Mouse (Mus musculus): ENCODE results near the gene Mknk2. TPM values are rescaled to one million over a fixed set of nuclear protein-coding genes. Genes with fewer than 3 reads are reported as not detected.
A peak's percentile ranks its signal among the peaks of the same experiment; 100 is the strongest.

The Mknk2 gene
- polyA plus RNA-seq, 1 experiment, result 119 TPM

- peak overlapping the region; percentile 78 for H3K4me2 ChIP-seq (ENCODE audit: low read depth)
- H3ac ChIP-seq (ENCODE audit: control insufficient read depth, insufficient read length), result no peak overlapping the region
- H3K79me2 ChIP-seq (ENCODE audit: control insufficient read depth, insufficient read depth), result peaks cover 41% of the 10 kb centered on the region
- no peaks in the 10 kb centered on the region for H3K27me3 ChIP-seq (ENCODE audit: control insufficient read depth, insufficient read depth, insufficient read length)
- H3K36me3 ChIP-seq (ENCODE audit: control insufficient read depth, insufficient read depth), result peaks cover 11% of the 10 kb centered on the region
- no peak for TF ChIP-seq POLR2AphosphoS2 (IDR thresholded peaks at IDR 0.05; ENCODE audit: insufficient read length, low read depth)
- peak in 1 of 3 experiments; percentile 81 for TF ChIP-seq MYOG (IDR thresholded peaks at IDR 0.05; ENCODE audit: control insufficient read depth in 1 of 3, insufficient read depth in 1 of 3, insufficient read length in 2 of 3, low read depth in 2 of 3)
- peak; percentile 26 for TF ChIP-seq POLR2A (IDR thresholded peaks at IDR 0.05; ENCODE audit: insufficient read length, low read depth)
- no peak for TF ChIP-seq USF1 (IDR thresholded peaks at IDR 0.05; ENCODE audit: low read depth)
- TF ChIP-seq MAX (IDR thresholded peaks at IDR 0.05; ENCODE audit: low read depth), result no peak
- TF ChIP-seq REST (IDR thresholded peaks at IDR 0.05; ENCODE audit: insufficient read depth, insufficient read length), result no peak
- no peak for TF ChIP-seq CEBPB (IDR thresholded peaks at IDR 0.05; ENCODE audit: insufficient read depth, poor library complexity, severe bottlenecking)
- peak in 1 of 3 experiments; percentile 81 for TF ChIP-seq MYOD1 (IDR thresholded peaks at IDR 0.05; ENCODE audit: control insufficient read depth in 1 of 3, insufficient read length in 2 of 3, low read depth in 2 of 3)
- TF ChIP-seq E2F4 (IDR thresholded peaks at IDR 0.05; ENCODE audit: insufficient read depth), result no peak
- TF ChIP-seq TCF3 (IDR thresholded peaks at IDR 0.05; ENCODE audit: insufficient read length, low read depth), result no peak
- no peak for TF ChIP-seq TCF12 (IDR thresholded peaks at IDR 0.05; ENCODE audit: insufficient read depth, poor library complexity, severe bottlenecking)
- H3K4me3 ChIP-seq, result no peak overlapping the region
Measured at GRCm38 (mm10) chr10:80671936-80672690, 5.8 kb downstream of the Mknk2 start.

GRCm38 (mm10) chr10:80671251-80671650 is 6.7 kb downstream of the Mknk2 start:
- H3K4me3 ChIP-seq, result no peak overlapping the region

DNA sequence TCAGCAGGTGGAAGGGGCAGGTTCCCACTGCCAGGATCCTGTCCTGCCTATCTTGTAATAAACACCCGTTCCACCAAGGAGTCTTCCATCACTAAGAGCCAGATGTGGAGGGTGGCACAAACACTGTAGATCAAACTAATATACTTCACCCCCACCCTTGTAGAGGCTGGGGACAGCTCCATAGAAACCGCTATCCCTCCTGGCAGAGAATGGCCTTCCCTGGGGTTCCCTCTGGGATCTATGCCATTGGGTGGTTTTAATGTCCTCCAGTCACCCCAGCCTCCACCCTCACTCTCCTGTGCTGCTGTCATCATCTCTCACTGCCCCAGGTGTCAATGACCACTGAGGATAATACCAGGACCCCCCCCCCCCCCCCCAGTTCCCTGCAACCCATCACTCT is 7.4 kb downstream of the Mknk2 start:
- TF ChIP-seq USF1 (IDR thresholded peaks at IDR 0.05; ENCODE audit: low read depth) (no peak), TCF3 (IDR thresholded peaks at IDR 0.05; ENCODE audit: insufficient read length, low read depth) (no peak), E2F4 (IDR thresholded peaks at IDR 0.05; ENCODE audit: insufficient read depth) (no peak), CEBPB (IDR thresholded peaks at IDR 0.05; ENCODE audit: insufficient read depth, poor library complexity, severe bottlenecking) (no peak), REST (IDR thresholded peaks at IDR 0.05; ENCODE audit: insufficient read depth, insufficient read length) (no peak), MYOD1 (IDR thresholded peaks at IDR 0.05; ENCODE audit: control insufficient read depth in 1 of 3, insufficient read length in 2 of 3, low read depth in 2 of 3) (no peak)
- Histone ChIP-seq H3K4me2 (ENCODE audit: low read depth) (no peak overlapping the region), H3K36me3 (ENCODE audit: control insufficient read depth, insufficient read depth) (peaks cover 11% of the 10 kb centered on the region), H3ac (ENCODE audit: control insufficient read depth, insufficient read length) (no peak overlapping the region), H3K27me3 (ENCODE audit: control insufficient read depth, insufficient read depth, insufficient read length) (no peaks in the 10 kb centered on the region), H3K79me2 (ENCODE audit: control insufficient read depth, insufficient read depth) (peaks cover 40% of the 10 kb centered on the region), H3K4me3 (no peak overlapping the region)

More at GRCm38 (mm10) chr10:80671251-80671650, 6.7 kb downstream of the Mknk2 start:
- Histone ChIP-seq H3K36me3 (ENCODE audit: control insufficient read depth, insufficient read depth) (peaks cover 11% of the 10 kb centered on the region), H3K27me3 (ENCODE audit: control insufficient read depth, insufficient read depth, insufficient read length) (no peaks in the 10 kb centered on the region), H3ac (ENCODE audit: control insufficient read depth, insufficient read length) (no peak overlapping the region), H3K79me2 (ENCODE audit: control insufficient read depth, insufficient read depth) (peaks cover 41% of the 10 kb centered on the region), H3K4me2 (ENCODE audit: low read depth) (peak overlapping the region; percentile 78)
- TF ChIP-seq MYOD1 (IDR thresholded peaks at IDR 0.05; ENCODE audit: control insufficient read depth in 1 of 3, insufficient read length in 2 of 3, low read depth in 2 of 3), result peak in 1 of 3 experiments; percentile 40
- no peak for TF ChIP-seq CEBPB (IDR thresholded peaks at IDR 0.05; ENCODE audit: insufficient read depth, poor library complexity, severe bottlenecking)
- TF ChIP-seq MYOG (IDR thresholded peaks at IDR 0.05; ENCODE audit: control insufficient read depth in 1 of 3, insufficient read depth in 1 of 3, insufficient read length in 2 of 3, low read depth in 2 of 3), result peak in 1 of 3 experiments; percentile 15

- H3K36me3 ChIP-seq (ENCODE audit: control insufficient read depth, insufficient read depth), result peaks cover 11% of the 10 kb centered on the region
- no peak overlapping the region for H3K4me2 ChIP-seq (ENCODE audit: low read depth)
- TF ChIP-seq POLR2A (IDR thresholded peaks at IDR 0.05; ENCODE audit: insufficient read length, low read depth) (peak; percentile 3), SRF (IDR thresholded peaks at IDR 0.05; ENCODE audit: control insufficient read depth, insufficient read length, low read depth) (no peak), POLR2AphosphoS2 (IDR thresholded peaks at IDR 0.05; ENCODE audit: insufficient read length, low read depth) (peak; percentile 8), MYOD1 (IDR thresholded peaks at IDR 0.05; ENCODE audit: control insufficient read depth in 1 of 3, insufficient read length in 2 of 3, low read depth in 2 of 3) (peak in 1 of 3 experiments; percentile 11)
- H3K79me2 ChIP-seq (ENCODE audit: control insufficient read depth, insufficient read depth), result peaks cover 34% of the 10 kb centered on the region
- no peaks in the 10 kb centered on the region for H3K27me3 ChIP-seq (ENCODE audit: control insufficient read depth, insufficient read depth, insufficient read length)
- H3K4me3 ChIP-seq, result no peak overlapping the region
- no peak overlapping the region for H3ac ChIP-seq (ENCODE audit: control insufficient read depth, insufficient read length)
Measured at GRCm38 (mm10) chr10:80669737-80670485, 8.0 kb downstream of the Mknk2 start.

DNA sequence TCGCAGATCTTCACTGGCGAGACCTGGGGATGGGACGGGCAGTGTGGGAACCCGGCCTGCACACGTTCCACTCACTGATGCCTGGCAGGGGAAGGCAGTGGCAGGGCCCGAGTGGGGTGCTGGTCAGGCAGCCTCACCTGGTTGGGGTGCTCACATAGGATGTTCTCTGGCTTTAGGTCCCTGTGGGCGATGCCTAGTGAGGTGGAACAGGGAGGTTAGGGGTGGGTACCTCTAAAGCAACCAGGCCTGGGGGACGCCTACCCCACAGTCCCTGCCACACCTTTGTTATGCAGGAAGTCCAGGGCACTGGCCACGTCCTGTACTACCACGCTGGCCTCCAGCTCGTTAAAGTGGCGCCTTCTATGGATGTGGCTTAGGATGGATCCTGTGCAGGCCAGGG is 8.9 kb downstream of the Mknk2 start:
- peaks cover 25% of the 10 kb centered on the region for H3K79me2 ChIP-seq (ENCODE audit: control insufficient read depth, insufficient read depth)
- H3K4me2 ChIP-seq (ENCODE audit: low read depth), result no peak overlapping the region
- no peaks in the 10 kb centered on the region for H3K27me3 ChIP-seq (ENCODE audit: control insufficient read depth, insufficient read depth, insufficient read length)
- no peak for TF ChIP-seq REST (IDR thresholded peaks at IDR 0.05; ENCODE audit: insufficient read depth, insufficient read length)
- peak; percentile 28 for TF ChIP-seq POLR2A (IDR thresholded peaks at IDR 0.05; ENCODE audit: insufficient read length, low read depth)
- H3K36me3 ChIP-seq (ENCODE audit: control insufficient read depth, insufficient read depth), result peaks cover 11% of the 10 kb centered on the region
- H3ac ChIP-seq (ENCODE audit: control insufficient read depth, insufficient read length), result no peak overlapping the region
- no peak overlapping the region for H3K4me3 ChIP-seq
